Mouse (Mus musculus) gastrocnemius, postnatal 25 days (tissue): Measurements from ENCODE around the gene Slc11a1. TPM values are rescaled to one million over a fixed set of nuclear protein-coding genes. Genes with fewer than 3 reads are reported as not detected.

Experiments used
- DNase-seq: peaks from one replicate; pipeline ENCODE4 v3.0.0; 2022
- microRNA-seq, 2 experiments: library from miRNA; unstranded; fragments of <30 nt; microRNA quantifications; one replicate each; pipeline ENCODE4 v1.2.0; 2021; ENCODE audit warnings: borderline replicate concordance in 2 of 2
- total RNA-seq, 2 experiments: library from RNA; stranded (reverse); gene quantifications; 1 replicate in 1 of 2; 2 replicates in 1 of 2; pipeline ENCODE4 v1.2.3; 2021

Gene Slc11a1
- total RNA-seq, 2 experiments from 2014 or later: 2.9 to 3.2 TPM

- DNase-seq: no peak
These were observed 36.8 kb downstream of the Slc11a1 start for GRCm38 (mm10) chr1:74411753-74412325.

- DNase-seq: no peak
These were observed 37.7 kb downstream of the Slc11a1 start for GRCm38 (mm10) chr1:74412711-74413110.

- peak; percentile 38 for DNase-seq
These were observed 40.1 kb downstream of the Slc11a1 start for GRCm38 (mm10) chr1:74415143-74415542.

- DNase-seq: no peak
These were observed 43.9 kb downstream of the Slc11a1 start for GRCm38 (mm10) chr1:74418747-74419439.

GRCm38 (mm10) chr1:74419440-74419794 is 44.4 kb downstream of the Slc11a1 start:
- DNase-seq: no peak

- no peak for DNase-seq
These were observed 48.2 kb downstream of the Slc11a1 start for GRCm38 (mm10) chr1:74423147-74423546.

- no peak for DNase-seq
These were observed 50.9 kb downstream of the Slc11a1 start for GRCm38 (mm10) chr1:74425845-74426244.

GRCm38 (mm10) chr1:74433220-74433619 is 58.2 kb downstream of the Slc11a1 start:
- DNase-seq: no peak

GRCm38 (mm10) chr1:74434596-74434995 is 59.6 kb downstream of the Slc11a1 start:
- no peak for DNase-seq

- no peak for DNase-seq
These were observed 60.6 kb downstream of the Slc11a1 start for GRCm38 (mm10) chr1:74435563-74435962.

Small RNAs within 50 kb of the gene (microRNA-seq; reads per million reads assigned to microRNA genes)
- 38,963 to 54,180 reads per million in 2 experiments for gene Mir26b

Other genes with a start within 250 kb of the Slc11a1 start
- gene Rufy4, start 249.7 kb upstream of the Slc11a1 start, total RNA-seq: under 1 TPM in 1 of 2 experiments, not detected in 1; 0.16 TPM
- not detected for gene Cxcr2, start 221.2 kb upstream of the Slc11a1 start, total RNA-seq
- gene Cxcr1, start 180.6 kb upstream of the Slc11a1 start, total RNA-seq: not detected
- 10 to 100 TPM; 62.7 to 70.6 TPM for gene Arpc2, start 139.1 kb upstream of the Slc11a1 start, total RNA-seq
- gene Gpbar1, start 96.6 kb upstream of the Slc11a1 start, total RNA-seq: not detected
- 10 to 100 TPM; 63.6 to 65.8 TPM for gene Aamp, start 90.5 kb upstream of the Slc11a1 start, total RNA-seq
- gene Pnkd, start 90.3 kb upstream of the Slc11a1 start, total RNA-seq: 10 to 100 TPM; 56.7 to 58.0 TPM
- 10 to 100 TPM; 28.5 to 36.6 TPM for gene Tmbim1, start 69.6 kb upstream of the Slc11a1 start, total RNA-seq
- not detected for gene Catip, start 13.1 kb upstream of the Slc11a1 start, total RNA-seq
- 10 to 100 TPM; 82.7 to 82.9 TPM for gene Ctdsp1, start 16.3 kb downstream of the Slc11a1 start, total RNA-seq
- gene Vil1, start 34.2 kb downstream of the Slc11a1 start, total RNA-seq: under 1 TPM in 1 of 2 experiments, not detected in 1; 0.13 TPM
- 10 to 100 TPM; 12.3 to 12.5 TPM for gene Cnot9, start 130.9 kb downstream of the Slc11a1 start, total RNA-seq
- gene Plcd4, start 167.7 kb downstream of the Slc11a1 start, total RNA-seq: 10 to 100 TPM; 43.2 to 72.4 TPM
- gene Usp37, start 169.1 kb downstream of the Slc11a1 start, total RNA-seq: 1 to 10 TPM; 6.8 to 8.3 TPM
- 10 to 100 TPM in 1 of 2 experiments, 1 to 10 TPM in 1; 9.3 to 10.1 TPM for gene Zfp142, start 213.1 kb downstream of the Slc11a1 start, total RNA-seq
- 10 to 100 TPM; 18.6 to 21.0 TPM for gene Bcs1l, start 213.1 kb downstream of the Slc11a1 start, total RNA-seq
- gene Rnf25, start 226.2 kb downstream of the Slc11a1 start, total RNA-seq: 10 to 100 TPM; 13.1 to 17.5 TPM
- under 1 TPM; 0.84 to 0.96 TPM for gene Stk36, start 226.2 kb downstream of the Slc11a1 start, total RNA-seq